Mouse (Mus musculus): ENCODE results near the gene P2ry13.

DNA sequence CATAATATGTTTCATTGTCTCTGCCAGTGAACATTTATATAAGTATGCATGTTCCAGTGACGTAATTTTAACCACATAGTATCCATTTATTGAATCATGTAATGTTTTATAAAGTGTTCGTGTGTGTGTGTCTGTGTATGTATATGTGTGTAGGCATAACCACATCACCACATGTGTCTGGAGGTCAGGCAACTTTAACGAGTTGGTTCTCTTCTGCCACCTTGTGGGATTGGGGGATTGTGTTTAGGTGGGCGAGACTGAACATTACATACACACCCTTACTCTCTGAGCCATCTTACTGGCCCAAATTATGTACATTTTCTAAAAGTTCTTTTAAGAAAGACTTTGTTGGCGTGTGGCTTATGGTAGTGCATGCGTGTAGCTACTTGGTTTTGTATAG lies 42.2 kb downstream of the P2ry13 start:
- no peak for TF ChIP-seq TAL1 (IDR thresholded peaks at IDR 0.05; ENCODE audit: low read length)
- TF ChIP-seq GATA1 (IDR thresholded peaks at IDR 0.05; ENCODE audit: low read length): no peak
